Mouse (Mus musculus): ENCODE measurements around the gene Six6. TPM values are rescaled to one million over a fixed set of nuclear protein-coding genes. Genes with fewer than 3 reads are reported as not detected.

Six6 gene
- polyA plus RNA-seq, 1 experiment from 2014 or later: not detected

DNA sequence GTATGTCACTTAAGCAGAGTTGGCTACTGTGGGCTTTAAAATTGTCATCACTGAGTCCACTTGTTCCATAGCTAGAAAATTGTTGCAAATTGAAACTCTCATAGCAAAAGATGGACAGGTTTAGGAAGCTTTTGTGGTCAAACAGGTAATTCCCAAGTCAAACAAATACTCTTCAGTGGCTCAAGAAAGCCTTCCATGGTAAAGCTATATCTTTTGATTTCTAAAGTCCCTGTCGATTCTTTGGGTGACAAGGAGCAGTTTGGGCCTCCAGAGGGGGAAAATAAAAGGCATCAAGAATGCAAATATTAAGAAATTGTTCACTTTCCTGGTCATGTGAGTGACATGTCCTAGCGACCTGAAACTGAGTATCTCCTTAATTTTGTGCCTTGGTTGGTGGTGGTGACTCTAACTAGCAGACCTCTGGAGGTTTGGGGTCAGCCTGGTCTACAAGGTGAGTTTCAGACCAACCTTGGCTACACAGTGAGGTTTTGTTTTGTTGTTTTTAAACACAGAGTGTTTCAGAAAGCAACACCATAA lies 4.0 kb downstream of the Six6 start:
- H3K4me2 ChIP-seq: no peak overlapping the region
- H3K9me3 ChIP-seq (replicated peaks): no peaks in the 10 kb centered on the region
- WGBS (ENCODE audit: insufficient replicate concordance): 10% methylated on average over 2 of the region's 2 CpGs
- no peaks in the 10 kb centered on the region for H3K36me3 ChIP-seq (replicated peaks)
- H3K27ac ChIP-seq (replicated peaks): no peak overlapping the region
- H3K4me3 ChIP-seq (replicated peaks): no peak overlapping the region
- no peak for ATAC-seq (ENCODE audit: insufficient read depth)
- H3K27me3 ChIP-seq: peaks cover 100% of the 10 kb centered on the region
- H3K9ac ChIP-seq: no peak overlapping the region
- no peaks in the 10 kb centered on the region for H3K4me1 ChIP-seq (replicated peaks)

DNA sequence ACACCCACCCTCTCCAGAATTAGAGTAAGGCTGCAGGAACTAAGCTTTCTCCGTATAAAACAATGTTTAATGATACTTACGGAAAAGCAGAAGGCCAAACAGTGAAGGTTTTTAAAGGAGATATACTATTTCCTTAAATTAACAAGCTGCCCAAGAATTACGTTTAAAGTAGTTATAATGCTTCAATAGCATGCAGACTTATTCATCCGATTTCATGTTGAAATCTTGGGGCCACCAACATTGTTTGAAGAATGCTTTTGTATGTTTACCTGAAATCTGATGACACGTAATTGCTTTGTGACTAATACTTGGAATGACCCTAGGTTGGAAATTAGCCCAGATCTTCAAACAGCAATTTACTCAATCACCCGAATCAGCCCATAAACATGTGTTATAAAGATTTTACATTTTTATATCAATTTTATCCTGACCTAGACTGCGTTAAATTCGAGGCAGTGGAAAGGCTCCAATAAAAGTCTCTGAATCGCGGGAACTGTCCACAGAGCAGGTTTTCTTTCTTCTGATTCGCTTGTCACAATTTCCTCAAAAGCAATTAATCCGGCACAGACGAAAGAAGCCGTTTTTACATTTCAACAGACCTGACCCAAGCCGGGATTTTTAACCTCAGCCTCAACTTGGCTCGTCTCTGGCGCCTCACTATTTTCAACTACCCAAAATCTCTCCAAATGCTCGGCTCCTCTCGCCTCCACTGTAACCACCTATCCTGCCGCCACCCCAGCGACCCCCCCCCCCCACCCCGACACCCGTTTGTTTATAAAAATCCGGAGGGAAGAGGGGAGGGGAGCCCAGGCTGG lies 4.9 kb downstream of the Six6 start:
- ATAC-seq (ENCODE audit: insufficient read depth): no peak
- no peak overlapping the region for H3K9ac ChIP-seq
- peaks cover 98% of the 10 kb centered on the region for H3K27me3 ChIP-seq
- H3K36me3 ChIP-seq (replicated peaks): no peaks in the 10 kb centered on the region
- peak overlapping the region; percentile 25; the same call in 1 of the 2 replicates for H3K4me3 ChIP-seq (replicated peaks)
- H3K4me1 ChIP-seq (replicated peaks): no peaks in the 10 kb centered on the region
- WGBS (ENCODE audit: insufficient replicate concordance): 1% methylated on average over 24 of the region's 24 CpGs
- H3K27ac ChIP-seq (replicated peaks): no peak overlapping the region
- no peaks in the 10 kb centered on the region for H3K9me3 ChIP-seq (replicated peaks)
- H3K4me2 ChIP-seq: 0 out of 2 replicates have a peak overlapping the region, but pooled peaks have one; percentile 50

DNA sequence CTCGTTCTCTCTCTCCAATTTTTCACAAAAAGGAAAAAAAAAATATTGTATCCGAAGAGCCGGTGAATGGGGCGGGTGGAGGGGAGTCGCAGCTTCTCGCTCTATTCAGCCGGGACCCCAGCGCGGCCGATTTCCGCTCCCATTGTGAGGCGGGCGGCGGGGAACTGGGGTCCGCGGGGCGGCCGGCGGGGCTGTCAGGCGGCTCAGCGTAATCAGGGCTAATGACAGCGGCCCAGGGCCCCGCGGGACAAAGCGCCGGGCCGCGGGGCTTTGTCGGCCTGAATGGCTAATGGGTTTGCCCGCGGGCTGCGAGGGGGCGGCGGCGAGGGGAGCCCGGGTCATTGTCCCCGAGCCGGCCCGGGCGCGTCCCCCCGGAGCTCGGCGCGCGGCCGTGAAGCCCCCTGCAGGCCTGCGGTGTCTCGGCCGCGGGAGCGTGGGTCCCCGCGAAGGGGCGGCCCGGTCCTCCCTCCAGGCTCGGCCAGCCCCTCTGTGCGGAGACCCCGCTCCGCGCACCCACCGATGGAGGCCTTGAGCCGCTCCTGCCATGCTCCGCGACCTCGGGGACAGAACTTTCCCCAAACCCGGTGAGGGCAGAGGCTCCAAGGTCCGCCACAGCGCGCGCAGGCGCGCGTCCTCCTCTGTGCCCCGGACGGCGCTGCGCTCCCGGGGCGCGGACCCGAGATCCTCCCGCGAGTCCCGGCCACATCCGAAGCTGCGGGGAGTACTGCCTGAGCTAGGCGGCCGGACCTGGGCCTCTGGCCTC lies 5.8 kb downstream of the Six6 start:
- peak overlapping the region; percentile 50 for H3K4me2 ChIP-seq
- H3K27ac ChIP-seq (replicated peaks): no peak overlapping the region
- no peaks in the 10 kb centered on the region for H3K36me3 ChIP-seq (replicated peaks)
- peaks cover 96% of the 10 kb centered on the region for H3K27me3 ChIP-seq
- under 1% methylated on average over 88 of the region's 89 CpGs for WGBS (ENCODE audit: insufficient replicate concordance)
- H3K9me3 ChIP-seq (replicated peaks): no peaks in the 10 kb centered on the region
- no peak for ATAC-seq (ENCODE audit: insufficient read depth)
- H3K4me1 ChIP-seq (replicated peaks): no peaks in the 10 kb centered on the region
- peak overlapping the region; percentile 25 for H3K4me3 ChIP-seq (replicated peaks)
- H3K9ac ChIP-seq: no peak overlapping the region

DNA sequence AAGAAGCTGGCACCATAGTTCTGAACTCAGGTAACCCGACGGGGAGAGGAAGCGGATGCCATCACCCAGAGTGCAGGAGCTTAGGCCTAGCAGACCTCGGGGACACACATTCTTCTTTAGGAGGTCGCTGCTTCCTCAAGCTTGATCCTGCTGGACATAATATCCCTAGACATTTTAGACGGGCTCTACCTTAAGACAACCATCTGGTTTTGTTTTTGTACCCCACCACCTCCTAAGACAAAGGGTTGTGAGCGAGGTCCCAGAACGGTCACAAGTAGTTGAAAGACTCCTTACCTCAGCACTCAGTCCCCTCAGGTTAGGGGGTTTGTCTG lies 6.3 kb downstream of the Six6 start:
- H3K9me3 ChIP-seq (replicated peaks): no peaks in the 10 kb centered on the region
- no peaks in the 10 kb centered on the region for H3K36me3 ChIP-seq (replicated peaks)
- no peak overlapping the region for H3K9ac ChIP-seq
- H3K27me3 ChIP-seq: peaks cover 91% of the 10 kb centered on the region
- ATAC-seq (ENCODE audit: insufficient read depth): no peak
- no peak overlapping the region for H3K4me3 ChIP-seq (replicated peaks)
- H3K27ac ChIP-seq (replicated peaks): no peak overlapping the region
- H3K4me2 ChIP-seq: no peak overlapping the region
- 6% methylated on average over 8 of the region's 8 CpGs for WGBS (ENCODE audit: insufficient replicate concordance)
- no peaks in the 10 kb centered on the region for H3K4me1 ChIP-seq (replicated peaks)

DNA sequence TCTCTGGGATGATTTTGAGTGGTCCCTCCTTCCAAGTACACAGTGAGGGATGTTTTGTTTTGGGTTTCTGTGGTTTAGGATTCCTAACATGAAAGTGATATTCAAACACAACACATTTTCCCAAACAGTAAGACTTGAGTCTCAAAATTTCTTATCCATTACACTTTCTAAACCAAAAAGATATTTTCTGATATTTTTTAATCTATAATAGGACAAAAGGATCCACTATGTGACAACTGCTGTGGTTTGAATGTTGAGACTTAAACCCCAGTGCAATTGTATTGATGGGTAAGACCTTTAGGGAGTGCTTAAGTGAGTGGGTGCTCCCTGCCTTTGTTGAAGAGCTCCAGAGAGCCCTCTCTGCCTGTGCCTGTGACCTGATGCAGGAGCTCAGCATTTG lies 7.1 kb downstream of the Six6 start:
- Histone ChIP-seq H3K9me3 (replicated peaks) (no peaks in the 10 kb centered on the region), H3K4me3 (replicated peaks) (no peak overlapping the region), H3K4me2 (no peak overlapping the region), H3K36me3 (replicated peaks) (no peaks in the 10 kb centered on the region), H3K9ac (no peak overlapping the region), H3K27me3 (peaks cover 88% of the 10 kb centered on the region), H3K27ac (replicated peaks) (no peak overlapping the region), H3K4me1 (replicated peaks) (no peaks in the 10 kb centered on the region)
- ATAC-seq (ENCODE audit: insufficient read depth): no peak

DNA sequence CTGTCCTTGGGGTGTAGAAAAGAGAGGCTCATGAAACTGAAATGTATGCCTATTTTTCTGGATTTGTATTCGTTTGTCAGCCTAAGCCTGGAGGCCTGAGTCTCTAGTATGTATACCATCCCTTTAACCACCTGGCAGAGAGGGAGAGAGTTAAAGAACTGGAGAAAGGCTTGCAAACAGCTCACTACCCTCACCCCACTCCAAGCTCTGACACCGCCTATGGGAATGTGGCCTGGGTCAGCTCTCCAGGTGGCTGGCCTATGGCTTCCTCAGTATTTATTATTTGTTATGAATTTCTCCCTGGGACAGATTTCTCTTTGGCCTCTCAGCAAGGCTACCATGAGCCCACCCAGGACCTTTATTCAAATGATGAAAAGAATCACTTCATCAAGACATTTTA lies 7.6 kb downstream of the Six6 start:
- H3K27me3 ChIP-seq: peaks cover 82% of the 10 kb centered on the region
- H3K4me2 ChIP-seq: no peak overlapping the region
- no peak overlapping the region for H3K4me3 ChIP-seq (replicated peaks)
- H3K27ac ChIP-seq (replicated peaks): no peak overlapping the region
- no peaks in the 10 kb centered on the region for H3K36me3 ChIP-seq (replicated peaks)
- ATAC-seq (ENCODE audit: insufficient read depth): no peak
- no peaks in the 10 kb centered on the region for H3K9me3 ChIP-seq (replicated peaks)
- 11% methylated on average over 2 of the region's 2 CpGs for WGBS (ENCODE audit: insufficient replicate concordance)
- no peak overlapping the region for H3K9ac ChIP-seq
- no peaks in the 10 kb centered on the region for H3K4me1 ChIP-seq (replicated peaks)

DNA sequence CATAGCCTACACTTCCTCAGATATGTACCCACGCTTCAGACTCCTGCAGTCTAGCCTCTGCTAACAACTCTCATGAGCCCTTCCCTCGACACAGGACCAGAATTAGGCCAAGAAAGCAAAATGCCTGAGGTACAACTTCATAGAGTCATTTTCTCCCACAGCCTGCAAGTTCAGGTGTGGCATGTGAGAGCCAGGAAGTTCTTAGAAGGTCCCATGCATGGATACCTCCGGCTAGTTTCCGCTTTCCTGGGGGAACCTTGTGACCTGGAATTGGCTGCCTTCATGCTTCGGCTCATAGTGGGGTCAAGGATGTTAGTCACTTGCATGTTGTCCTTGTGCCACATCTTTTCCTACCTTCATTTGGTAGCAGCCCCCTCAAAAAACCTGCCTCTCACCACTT lies 13.4 kb downstream of the Six6 start:
- H3K27me3 ChIP-seq: peaks cover 33% of the 10 kb centered on the region
- 52% methylated on average over 5 of the region's 5 CpGs for WGBS (ENCODE audit: insufficient replicate concordance)
- H3K9me3 ChIP-seq (replicated peaks): no peaks in the 10 kb centered on the region
- H3K36me3 ChIP-seq (replicated peaks): no peaks in the 10 kb centered on the region
- no peaks in the 10 kb centered on the region for H3K4me1 ChIP-seq (replicated peaks)
- no peak overlapping the region for H3K4me2 ChIP-seq
- no peak overlapping the region for H3K4me3 ChIP-seq (replicated peaks)
- H3K9ac ChIP-seq: no peak overlapping the region
- no peak overlapping the region for H3K27ac ChIP-seq (replicated peaks)
- ATAC-seq (ENCODE audit: insufficient read depth): no peak

DNA sequence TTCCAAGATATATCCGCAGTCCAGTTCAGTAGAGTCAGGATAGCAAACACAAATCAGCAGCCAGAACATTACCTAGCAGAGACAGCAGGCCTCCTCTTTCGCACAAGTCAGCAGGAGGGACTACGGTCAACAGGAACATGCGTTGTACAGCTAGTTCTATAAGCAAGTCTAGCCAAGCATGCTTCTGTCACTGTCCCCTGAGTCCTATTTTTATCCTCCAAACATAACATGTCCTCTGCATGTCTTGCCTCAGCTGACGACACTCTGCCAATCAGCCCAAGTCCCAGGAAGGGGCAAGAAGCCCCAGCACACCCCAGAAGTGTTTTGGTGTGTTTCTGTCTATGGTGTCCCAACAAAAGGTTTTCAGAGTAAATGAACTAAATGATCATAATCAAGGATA lies 14.2 kb downstream of the Six6 start:
- H3K9ac ChIP-seq: no peak overlapping the region
- no peak for ATAC-seq (ENCODE audit: insufficient read depth)
- H3K4me3 ChIP-seq (replicated peaks): no peak overlapping the region
- H3K27ac ChIP-seq (replicated peaks): no peak overlapping the region
- no peaks in the 10 kb centered on the region for H3K4me1 ChIP-seq (replicated peaks)
- 64% methylated on average over 5 of the region's 5 CpGs for WGBS (ENCODE audit: insufficient replicate concordance)
- H3K27me3 ChIP-seq: peaks cover 28% of the 10 kb centered on the region
- no peaks in the 10 kb centered on the region for H3K36me3 ChIP-seq (replicated peaks)
- no peaks in the 10 kb centered on the region for H3K9me3 ChIP-seq (replicated peaks)
- no peak overlapping the region for H3K4me2 ChIP-seq

DNA sequence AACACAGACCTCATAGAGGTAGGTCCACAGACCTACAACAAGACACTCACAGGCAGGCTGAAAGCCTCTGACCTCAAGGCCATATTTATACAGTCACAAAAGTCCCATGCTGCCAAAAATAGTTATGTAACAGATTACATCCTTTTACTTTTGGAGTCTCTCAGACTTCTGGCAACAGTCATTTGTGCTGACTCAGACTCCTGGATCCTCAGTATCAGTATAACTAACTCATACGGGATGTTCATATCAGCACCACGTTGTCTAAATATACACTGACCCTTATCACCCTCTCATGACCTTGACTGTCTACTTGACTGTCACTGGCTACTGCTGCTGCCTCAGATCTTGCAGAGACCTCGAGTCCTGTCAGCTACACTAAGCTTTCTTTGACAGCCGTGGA lies 15.2 kb downstream of the Six6 start:
- Histone ChIP-seq H3K27ac (replicated peaks) (no peak overlapping the region), H3K4me3 (replicated peaks) (no peak overlapping the region), H3K4me1 (replicated peaks) (no peaks in the 10 kb centered on the region), H3K9ac (no peak overlapping the region), H3K36me3 (replicated peaks) (no peaks in the 10 kb centered on the region), H3K9me3 (replicated peaks) (no peaks in the 10 kb centered on the region), H3K4me2 (no peak overlapping the region), H3K27me3 (peaks cover 19% of the 10 kb centered on the region; the same call in 1 of the 2 replicates)
- 22% methylated on average over 4 of the region's 4 CpGs for WGBS (ENCODE audit: insufficient replicate concordance)
- ATAC-seq (ENCODE audit: insufficient read depth): no peak

DNA sequence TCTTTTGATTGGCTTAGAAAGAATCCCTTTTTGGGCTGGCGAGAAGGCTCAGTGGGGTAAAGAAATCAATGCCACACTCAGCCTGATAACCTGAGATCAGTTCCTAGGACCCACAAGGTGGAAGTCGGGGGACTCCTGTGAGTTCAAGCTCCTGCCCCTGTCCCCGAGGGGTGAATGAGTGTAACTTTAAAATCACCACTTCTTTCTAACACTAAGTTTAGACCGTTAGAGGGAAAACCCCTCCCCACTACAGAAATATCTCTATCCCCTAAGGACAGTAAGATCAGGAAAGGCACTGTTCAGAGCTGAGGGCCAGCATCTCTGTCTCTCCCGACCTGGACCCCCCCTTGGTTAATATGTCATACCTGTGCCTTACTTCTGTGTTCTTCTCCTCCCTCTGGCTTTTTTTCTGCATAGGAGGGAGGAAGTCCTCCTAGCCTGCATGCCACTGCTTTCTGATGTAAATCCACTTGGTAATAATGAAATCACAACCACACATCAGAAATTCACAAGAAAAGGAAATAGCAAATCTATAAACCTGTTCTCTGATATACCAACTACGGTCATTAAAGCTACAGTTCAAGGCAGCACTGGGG lies 18.2 kb downstream of the Six6 start:
- Histone ChIP-seq H3K9ac (no peak overlapping the region), H3K4me1 (replicated peaks) (no peaks in the 10 kb centered on the region), H3K27ac (replicated peaks) (no peak overlapping the region), H3K4me2 (no peak overlapping the region), H3K9me3 (replicated peaks) (no peaks in the 10 kb centered on the region), H3K27me3 (0 out of 2 replicates have a peak, but pooled peaks cover 9% of the 10 kb centered on the region), H3K36me3 (replicated peaks) (no peaks in the 10 kb centered on the region), H3K4me3 (replicated peaks) (no peak overlapping the region)
- WGBS (ENCODE audit: insufficient replicate concordance): 44% methylated on average over 6 of the region's 6 CpGs
- ATAC-seq (ENCODE audit: insufficient read depth): no peak

DNA sequence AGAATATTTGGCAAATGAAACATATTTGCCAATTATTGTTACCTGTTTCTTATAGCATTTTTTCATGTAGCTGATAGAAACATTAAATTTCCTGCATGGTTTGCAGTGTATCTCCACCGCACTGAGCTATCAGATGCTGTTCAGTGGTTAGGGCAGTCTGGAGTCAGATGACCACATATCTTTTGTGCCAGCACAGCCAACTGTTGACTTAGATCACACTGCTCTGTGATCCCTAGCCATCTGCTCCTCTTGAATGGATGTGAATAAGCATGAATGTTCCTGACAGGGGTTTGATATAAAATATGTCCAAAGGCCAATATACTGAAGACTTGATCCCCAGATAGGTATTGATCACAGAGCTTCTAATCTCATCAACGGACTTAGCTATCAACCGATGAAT lies 18.8 kb downstream of the Six6 start:
- WGBS (ENCODE audit: insufficient replicate concordance): 71% methylated on average over 3 of the region's 3 CpGs
- Histone ChIP-seq H3K9me3 (replicated peaks) (no peaks in the 10 kb centered on the region), H3K27ac (replicated peaks) (no peak overlapping the region), H3K4me3 (replicated peaks) (no peak overlapping the region), H3K9ac (no peak overlapping the region), H3K4me2 (no peak overlapping the region), H3K27me3 (0 out of 2 replicates have a peak, but pooled peaks cover 9% of the 10 kb centered on the region), H3K4me1 (replicated peaks) (no peaks in the 10 kb centered on the region), H3K36me3 (replicated peaks) (no peaks in the 10 kb centered on the region)
- ATAC-seq (ENCODE audit: insufficient read depth): no peak

All from liver, embryonic 15.5 days (tissue).